Mouse (Mus musculus) intestine, postnatal 0 days (tissue): Measurements from ENCODE around the gene Greb1. TPM values are rescaled to one million over a fixed set of nuclear protein-coding genes. Genes with fewer than 3 reads are reported as not detected.

Experiments used
- ATAC-seq: fragments of 200-750 bp; cut with Nextera tagmentation; 2 replicates; pipeline ENCODE4 v1.8.0; 2017; ENCODE audit warnings: mild to moderate bottlenecking, moderate TSS enrichment, moderate library complexity
- H3K27ac ChIP-seq: fragments of 300-500 bp; sonication (generic); 2 replicates; pipeline ENCODE4 v1.5.1; 2014; ENCODE audit warnings: mild to moderate bottlenecking, low read depth, low read length, moderate library complexity
- H3K27me3 ChIP-seq: fragments of 300-500 bp; sonication (generic); replicated peaks from 2 replicates; pipeline ENCODE4 v1.6.1; 2014; ENCODE audit warnings: low read length, mixed read lengths; ENCODE audit not compliant: control insufficient read depth, insufficient read depth
- H3K36me3 ChIP-seq: fragments of 300-500 bp; sonication (generic); 2 replicates; pipeline ENCODE4 v1.6.1; 2014; ENCODE audit warnings: mild to moderate bottlenecking, moderate library complexity; ENCODE audit not compliant: control insufficient read depth, insufficient read depth
- H3K4me1 ChIP-seq: fragments of 300-500 bp; sonication (generic); replicated peaks from 2 replicates; pipeline ENCODE4 v1.6.1; 2014; ENCODE audit warnings: antibody characterized with exemption, low read length, mixed read lengths; ENCODE audit not compliant: control insufficient read depth, insufficient read depth
- H3K4me2 ChIP-seq: fragments of 300-500 bp; sonication (generic); replicated peaks from 2 replicates; pipeline ENCODE4 v1.6.1; 2014; ENCODE audit warnings: low read depth, mild to moderate bottlenecking, moderate library complexity
- H3K4me3 ChIP-seq: fragments of 300-500 bp; sonication (generic); 2 replicates; pipeline ENCODE4 v1.5.1; 2014; ENCODE audit warnings: low read depth, low read length
- H3K9ac ChIP-seq: fragments of 300-500 bp; sonication (generic); 2 replicates; pipeline ENCODE4 v1.6.1; 2014; ENCODE audit warnings: mild to moderate bottlenecking, low read depth, low read length
- H3K9me3 ChIP-seq: fragments of 300-500 bp; sonication (generic); 2 replicates; pipeline ENCODE4 v1.6.1; 2016; ENCODE audit warnings: mixed run types; ENCODE audit not compliant: control insufficient read depth
- CTCF ChIP-seq: sonication (generic); IDR thresholded peaks from 2 replicates; pipeline ENCODE4 v1.5.1; 2016; ENCODE audit warnings: low read depth, mild to moderate bottlenecking, control low read depth, antibody characterized with exemption, moderate library complexity
- WGBS: fragments of 180-500 bp; shearing (Covaris S2); extraction: QIAGEN DNeasy Blood & Tissue Kit; methylation state at CpG from one replicate; pipeline ENCODE4 v1.1.7; 2014; 5-methylcytosine and 5-hydroxymethylcytosine counted together
- polyA plus RNA-seq: library from polyadenylated mRNA; unstranded; fragments of >200 nt; fragmentation: Nextera tagmentation; extraction: Ambion mirVana; gene quantifications from 2 replicates; pipeline ENCODE4 v1.2.1, GENCODE M21; 2015

Greb1 gene
- polyA plus RNA-seq, 1 experiment from 2014 or later: 3.4 TPM

GRCm38 (mm10) chr12:16655604-16656003 is 145.1 kb downstream of the Greb1 start:
- TF ChIP-seq CTCF: no peak
- 75% methylated on average over 4 of the region's 4 CpGs for WGBS

DNA sequence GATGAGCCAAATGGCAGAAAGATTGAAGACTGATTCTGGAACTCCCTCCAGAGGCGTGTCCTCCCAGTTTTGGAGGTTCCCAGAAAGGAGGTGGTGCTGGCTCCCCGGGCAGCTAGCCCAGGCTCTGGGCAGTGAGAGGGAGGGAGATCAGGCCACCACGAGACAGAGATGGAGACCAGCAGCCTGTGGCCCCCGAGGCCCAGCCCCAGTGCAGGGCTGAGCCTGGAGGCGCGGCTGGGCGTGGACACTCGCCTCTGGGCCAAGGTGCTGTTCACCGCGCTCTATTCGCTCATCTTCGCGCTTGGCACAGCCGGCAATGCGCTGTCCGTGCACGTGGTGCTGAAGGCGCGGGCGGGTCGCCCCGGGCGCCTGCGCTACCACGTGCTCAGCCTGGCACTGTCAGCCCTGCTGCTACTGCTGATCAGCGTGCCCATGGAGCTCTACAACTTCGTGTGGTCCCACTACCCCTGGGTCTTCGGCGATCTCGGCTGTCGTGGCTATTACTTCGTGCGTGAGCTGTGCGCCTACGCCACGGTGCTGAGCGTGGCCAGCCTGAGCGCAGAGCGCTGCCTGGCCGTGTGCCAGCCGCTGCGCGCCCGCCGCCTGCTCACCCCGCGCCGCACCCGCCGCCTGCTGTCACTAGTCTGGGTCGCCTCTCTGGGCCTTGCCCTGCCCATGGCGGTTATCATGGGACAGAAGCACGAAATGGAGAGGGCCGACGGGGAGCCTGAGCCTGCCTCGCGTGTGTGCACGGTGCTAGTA is 147.2 kb downstream of the Greb1 start, which contains the start of gene Ntsr2:
Gene Ntsr2 (plus strand): TSS at position 51 of the 762 bp plus-strand sequence.
- Histone ChIP-seq H3K4me3 (peak within 1 kb of the TSS; percentile 14; the same call in 1 of the 2 replicates), H3K36me3 (no peaks in the 10 kb centered on the region), H3K4me2 (peak within 1 kb of the TSS; percentile 61), H3K27ac (no peak within 1 kb of the TSS), H3K4me1 (no peaks in the 10 kb centered on the region), H3K9me3 (no peaks in the 10 kb centered on the region), H3K27me3 (peaks cover 22% of the 10 kb centered on the region), H3K9ac (no peak within 1 kb of the TSS)
- ATAC-seq: peak; percentile 81
- whole genome bisulfite sequencing: 6% methylated on average over 57 of the region's 58 CpGs
- TF ChIP-seq CTCF: no peak

More at GRCm38 (mm10) chr12:16655604-16656003, 145.1 kb downstream of the Greb1 start:
- ATAC-seq: no peak
- no peaks in the 10 kb centered on the region for H3K9me3 ChIP-seq
- no peak overlapping the region for H3K4me2 ChIP-seq
- H3K27me3 ChIP-seq: peaks cover 22% of the 10 kb centered on the region
- H3K36me3 ChIP-seq: no peaks in the 10 kb centered on the region
- H3K4me3 ChIP-seq: no peak overlapping the region
- no peaks in the 10 kb centered on the region for H3K4me1 ChIP-seq
- no peak overlapping the region for H3K27ac ChIP-seq
- H3K9ac ChIP-seq: no peak overlapping the region

- Histone ChIP-seq H3K9ac (no peak overlapping the region), H3K4me3 (no peak overlapping the region), H3K4me2 (no peak overlapping the region), H3K4me1 (no peaks in the 10 kb centered on the region), H3K27me3 (peaks cover 19% of the 10 kb centered on the region), H3K36me3 (no peaks in the 10 kb centered on the region), H3K9me3 (no peaks in the 10 kb centered on the region), H3K27ac (no peak overlapping the region)
- WGBS: 80% methylated on average over 6 of the region's 6 CpGs
- ATAC-seq: no peak
- no peak for TF ChIP-seq CTCF
Observed at GRCm38 (mm10) chr12:16649819-16650218, 150.9 kb downstream of the Greb1 start.

GRCm38 (mm10) chr12:16648273-16648672 is 152.4 kb downstream of the Greb1 start:
- no peak for ATAC-seq
- WGBS: 88% methylated on average over 6 of the region's 6 CpGs
- H3K27ac ChIP-seq: no peak overlapping the region

DNA sequence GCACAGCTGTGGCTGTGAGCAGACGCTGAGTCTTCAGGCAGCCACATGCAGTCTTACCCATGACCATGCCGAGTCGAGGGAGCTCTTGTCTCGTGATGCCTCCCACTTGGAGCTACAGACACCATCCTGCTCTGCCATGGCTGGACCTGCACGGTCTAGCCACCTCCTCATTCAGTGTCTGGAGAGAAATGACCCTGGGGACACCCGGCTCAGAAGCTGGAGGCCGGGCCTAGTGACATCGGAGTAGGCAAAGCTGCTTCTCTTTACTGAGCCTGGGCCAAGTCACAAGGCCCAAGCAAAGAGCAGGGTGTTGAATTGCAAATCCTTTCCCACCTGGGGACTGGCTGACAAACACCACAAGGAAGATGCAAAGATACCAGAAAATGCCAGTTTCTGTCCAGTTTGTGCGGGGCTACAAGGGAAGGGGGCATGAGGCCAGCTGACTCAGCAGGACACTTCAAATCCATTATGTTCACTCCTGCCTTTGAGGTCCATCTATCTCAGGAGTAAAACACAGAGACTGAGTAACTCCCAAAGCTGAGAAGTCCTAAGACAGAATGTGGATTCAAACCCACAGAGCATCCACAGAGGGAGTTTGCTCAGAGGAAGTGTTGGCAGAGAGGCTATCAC is 153.8 kb downstream of the Greb1 start:
- ATAC-seq: no peak
- 53% methylated on average over 9 of the region's 9 CpGs for WGBS

More at GRCm38 (mm10) chr12:16648273-16648672, 152.4 kb downstream of the Greb1 start:
- Histone ChIP-seq H3K4me3 (no peak overlapping the region), H3K4me1 (no peaks in the 10 kb centered on the region), H3K9ac (no peak overlapping the region), H3K4me2 (no peak overlapping the region), H3K27me3 (peaks cover 4% of the 10 kb centered on the region; the same call in 1 of the 2 replicates), H3K9me3 (no peaks in the 10 kb centered on the region), H3K36me3 (no peaks in the 10 kb centered on the region)
- no peak for TF ChIP-seq CTCF

GRCm38 (mm10) chr12:16644698-16645097 is 156.0 kb downstream of the Greb1 start:
- TF ChIP-seq CTCF: no peak
- Histone ChIP-seq H3K9ac (no peak overlapping the region), H3K4me1 (no peaks in the 10 kb centered on the region), H3K4me2 (no peak overlapping the region), H3K27ac (no peak overlapping the region), H3K4me3 (no peak overlapping the region), H3K36me3 (no peaks in the 10 kb centered on the region), H3K9me3 (no peaks in the 10 kb centered on the region), H3K27me3 (no peaks in the 10 kb centered on the region)
- 60% methylated on average over 8 of the region's 8 CpGs for WGBS
- ATAC-seq: no peak

More for the DNA sequence above, 153.8 kb downstream of the Greb1 start:
- no peaks in the 10 kb centered on the region for H3K9me3 ChIP-seq
- H3K4me3 ChIP-seq: no peak overlapping the region
- no peak for TF ChIP-seq CTCF
- H3K27ac ChIP-seq: no peak overlapping the region
- no peaks in the 10 kb centered on the region for H3K36me3 ChIP-seq
- no peak overlapping the region for H3K4me2 ChIP-seq
- H3K27me3 ChIP-seq: no peaks in the 10 kb centered on the region
- H3K9ac ChIP-seq: no peak overlapping the region
- H3K4me1 ChIP-seq: no peaks in the 10 kb centered on the region
